Mouse (Mus musculus) testis, adult 2 months (tissue): ENCODE results near the gene Rbm12.

Experiments
- CTCF ChIP-seq: fragments of 200-500 bp; IDR thresholded peaks from 2 replicates; pipeline ENCODE4 v1.5.1; 2012; ENCODE audit warnings: low read depth, mild to moderate bottlenecking, inconsistent platforms, low read length, moderate library complexity; ENCODE audit not compliant: control insufficient read depth, insufficient read depth, insufficient replicate concordance
- POLR2A ChIP-seq: fragments of 200-500 bp; IDR thresholded peaks from 2 replicates; pipeline ENCODE4 v1.6.1; 2012; ENCODE audit warnings: low read depth, mild to moderate bottlenecking, inconsistent platforms, low read length, moderate library complexity; ENCODE audit not compliant: control insufficient read depth

DNA sequence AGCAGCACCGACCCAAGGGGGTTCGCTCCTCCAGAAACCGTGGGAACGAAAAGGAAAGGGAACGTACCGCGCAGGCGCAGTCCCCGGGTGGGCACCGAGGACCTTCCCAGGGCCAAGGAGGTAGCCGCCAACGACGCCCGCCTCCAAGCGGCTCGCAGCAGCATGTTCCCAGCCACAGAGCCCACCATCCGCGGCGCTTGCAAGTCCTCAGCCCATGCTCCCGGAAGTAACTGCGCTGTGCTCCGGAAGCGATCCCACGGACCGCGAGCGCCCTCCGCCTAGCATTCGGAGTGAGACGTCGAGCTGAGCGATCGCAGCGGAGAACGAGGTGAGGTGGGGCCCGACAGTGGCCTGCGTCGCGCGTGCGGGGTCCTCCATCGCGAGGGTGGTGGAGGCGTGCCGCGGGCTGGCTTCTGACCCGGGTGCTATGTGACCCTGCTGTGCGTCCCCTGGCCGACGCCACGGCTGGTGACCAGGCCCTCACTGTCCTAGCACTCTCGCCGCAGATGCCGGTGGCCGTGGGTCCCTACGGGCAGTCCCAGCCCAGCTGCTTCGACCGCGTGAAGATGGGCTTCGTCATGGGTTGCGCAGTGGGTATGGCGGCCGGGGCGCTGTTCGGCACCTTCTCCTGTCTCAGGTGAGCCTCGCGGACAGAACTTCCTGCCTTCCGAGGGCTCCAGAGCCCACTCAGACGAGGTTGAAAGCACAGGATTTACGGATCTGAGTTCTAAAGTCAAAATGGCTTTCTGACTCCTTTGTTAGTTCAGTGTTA, 32.4 kb upstream of the Rbm12 start, which contains the start of the genes Romo1 and Nfs1:
- TF ChIP-seq POLR2A = peak; percentile 92
- TF ChIP-seq CTCF = no peak
